Mouse (Mus musculus): ENCODE data around the gene Hcar2. TPM values are rescaled to one million over a fixed set of nuclear protein-coding genes. Genes with fewer than 3 reads are reported as not detected.

Hcar2 gene
- polyA plus RNA-seq, 1 experiment from 2014 or later = not detected

DNA sequence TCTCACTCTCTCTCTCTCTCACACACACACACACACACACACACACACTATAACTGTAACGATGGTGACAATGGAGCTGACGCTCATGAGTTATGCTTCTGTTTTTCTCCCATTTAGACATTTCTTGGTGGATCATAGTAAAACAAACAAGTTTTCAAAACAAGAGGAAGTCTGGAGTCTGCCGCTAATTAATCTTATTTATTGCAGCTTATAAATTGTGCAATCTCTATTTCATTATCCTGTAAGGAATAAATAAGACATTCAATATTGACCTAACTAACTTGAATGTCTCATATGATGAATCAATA is 44.1 kb downstream of the Hcar2 start:
- no peak overlapping the region for H3K4me3 ChIP-seq (ENCODE audit: low read depth, low read length)
- no peak overlapping the region for H3K4me2 ChIP-seq (ENCODE audit: low read length)
- no peaks in the 10 kb centered on the region for H3K4me1 ChIP-seq (ENCODE audit: control insufficient read depth, insufficient read depth, low read length)
- WGBS = 94% methylated on average over 3 of the region's 3 CpGs
- no peak overlapping the region for H3K9ac ChIP-seq (ENCODE audit: low read length)
- H3K27ac ChIP-seq (ENCODE audit: low read depth, low read length) = no peak overlapping the region
- DNase-seq (ENCODE audit: low spot score) = no peak
- no peak for ATAC-seq
- H3K36me3 ChIP-seq (ENCODE audit: control insufficient read depth, insufficient read depth, low read length) = peaks cover 31% of the 10 kb centered on the region
- no peaks in the 10 kb centered on the region for H3K9me3 ChIP-seq (replicated peaks; ENCODE audit: control insufficient read depth, low read length)
- no peaks in the 10 kb centered on the region for H3K27me3 ChIP-seq (replicated peaks; ENCODE audit: control insufficient read depth, insufficient read depth, low read length)

DNA sequence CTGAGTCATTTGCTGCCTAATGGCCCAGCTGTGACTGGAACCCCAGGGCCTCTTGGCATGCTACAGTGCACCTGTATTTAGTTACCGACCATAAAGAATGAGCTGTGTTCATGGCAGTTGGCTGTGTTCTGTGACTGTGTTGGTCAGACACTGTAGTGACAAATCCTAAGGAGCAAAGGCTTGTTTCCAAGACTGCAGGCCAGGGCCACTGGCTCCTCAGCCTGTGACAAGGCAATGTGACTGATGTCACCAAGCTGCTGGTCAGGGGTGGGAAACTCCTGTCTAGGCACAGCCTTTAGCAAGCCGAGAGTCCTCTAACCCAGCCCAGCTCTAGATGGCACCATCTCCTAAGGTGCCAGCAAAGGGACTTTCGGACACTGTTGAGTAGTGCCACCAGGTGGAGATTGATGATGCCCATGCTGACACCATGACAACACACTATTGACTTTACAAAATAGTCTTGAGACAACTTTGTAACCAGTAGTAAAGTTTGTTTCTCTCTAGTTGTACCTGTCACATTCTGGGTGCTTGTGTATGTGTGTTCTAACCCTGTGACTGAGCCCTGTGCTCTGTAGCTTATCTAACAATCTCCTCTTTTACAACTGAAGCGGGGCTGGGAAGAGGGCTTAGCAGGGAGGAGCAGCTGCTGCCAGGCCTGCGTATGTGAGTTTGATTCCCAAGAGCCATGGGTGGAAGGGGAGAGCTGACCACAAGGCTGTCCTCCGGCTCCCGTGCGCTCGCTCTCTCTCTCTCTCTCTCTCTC is 44.6 kb downstream of the Hcar2 start:
- WGBS = 93% methylated on average over 9 of the region's 9 CpGs
- H3K36me3 ChIP-seq (ENCODE audit: control insufficient read depth, insufficient read depth, low read length) = peaks cover 36% of the 10 kb centered on the region

DNA sequence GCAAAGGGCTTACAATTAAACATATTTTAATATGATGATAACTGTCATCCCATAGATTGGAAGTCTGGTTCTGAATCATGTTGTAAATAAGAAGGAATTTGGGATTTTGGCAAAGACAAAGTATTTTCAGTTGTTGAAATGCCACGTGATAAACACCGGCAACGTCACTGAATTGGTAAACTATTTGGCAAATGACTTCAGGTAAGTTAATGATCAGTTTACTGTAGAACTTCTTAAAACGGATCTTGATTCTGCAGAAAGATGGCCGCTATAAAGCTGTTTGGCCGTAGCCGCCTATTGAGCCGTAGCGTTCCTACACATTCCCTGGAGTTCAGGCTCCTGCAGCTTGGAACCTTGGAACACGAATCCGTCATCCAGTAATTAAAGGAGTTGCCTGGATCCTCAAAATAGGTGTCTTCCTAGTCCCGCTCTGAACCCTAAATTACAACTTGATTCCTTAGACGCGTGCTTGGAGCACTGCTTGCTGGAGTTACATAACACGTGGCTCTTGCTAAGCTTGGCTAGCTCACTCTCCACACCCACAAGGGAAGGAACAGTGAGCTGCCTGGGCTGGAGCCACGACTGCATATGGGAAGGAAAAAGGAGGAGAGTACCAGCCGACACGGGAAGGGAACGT is 46.2 kb downstream of the Hcar2 start:
- peaks cover 46% of the 10 kb centered on the region for H3K36me3 ChIP-seq (ENCODE audit: control insufficient read depth, insufficient read depth, low read length)
- H3K4me3 ChIP-seq (ENCODE audit: low read depth, low read length) = no peak overlapping the region
- ATAC-seq (no peak), DNase-seq (ENCODE audit: low spot score) (no peak)
- no peak overlapping the region for H3K4me2 ChIP-seq (ENCODE audit: low read length)
- no peaks in the 10 kb centered on the region for H3K27me3 ChIP-seq (replicated peaks; ENCODE audit: control insufficient read depth, insufficient read depth, low read length)
- no peak overlapping the region for H3K27ac ChIP-seq (ENCODE audit: low read depth, low read length)
- no peaks in the 10 kb centered on the region for H3K4me1 ChIP-seq (ENCODE audit: control insufficient read depth, insufficient read depth, low read length)
- 94% methylated on average over 19 of the region's 19 CpGs for whole genome bisulfite sequencing
- H3K9ac ChIP-seq (ENCODE audit: low read length) = no peak overlapping the region
- H3K9me3 ChIP-seq (replicated peaks; ENCODE audit: control insufficient read depth, low read length) = no peaks in the 10 kb centered on the region

More for the DNA sequence above, 44.6 kb downstream of the Hcar2 start:
- H3K27me3 ChIP-seq (replicated peaks; ENCODE audit: control insufficient read depth, insufficient read depth, low read length) = no peaks in the 10 kb centered on the region
- H3K4me2 ChIP-seq (ENCODE audit: low read length) = no peak overlapping the region
- H3K4me3 ChIP-seq (ENCODE audit: low read depth, low read length) = no peak overlapping the region
- no peak overlapping the region for H3K27ac ChIP-seq (ENCODE audit: low read depth, low read length)
- no peaks in the 10 kb centered on the region for H3K4me1 ChIP-seq (ENCODE audit: control insufficient read depth, insufficient read depth, low read length)
- ATAC-seq = no peak
- no peak for DNase-seq (ENCODE audit: low spot score)
- no peak overlapping the region for H3K9ac ChIP-seq (ENCODE audit: low read length)
- H3K9me3 ChIP-seq (replicated peaks; ENCODE audit: control insufficient read depth, low read length) = no peaks in the 10 kb centered on the region

DNA sequence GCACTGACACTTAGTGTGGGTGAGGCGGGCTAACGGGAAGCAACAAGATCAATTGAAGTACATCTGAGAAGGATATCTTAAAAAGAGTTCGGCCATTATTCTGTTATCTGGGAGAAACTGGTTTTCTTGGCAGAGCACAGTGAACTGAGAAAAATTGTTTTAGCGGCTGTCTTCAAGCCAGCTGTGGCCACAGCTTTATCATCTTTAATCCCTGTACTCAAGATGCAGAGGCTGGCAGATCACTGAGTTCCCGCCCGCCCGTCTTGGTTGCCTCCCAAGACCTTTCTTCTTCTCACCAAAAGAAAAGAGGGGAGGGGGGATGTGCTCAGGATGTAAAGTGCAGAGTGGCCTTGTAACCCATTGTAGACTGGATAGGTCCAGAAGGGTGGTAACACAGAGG is 48.4 kb downstream of the Hcar2 start:
- H3K36me3 ChIP-seq (ENCODE audit: control insufficient read depth, insufficient read depth, low read length) = peaks cover 54% of the 10 kb centered on the region
- no peak overlapping the region for H3K4me2 ChIP-seq (ENCODE audit: low read length)
- DNase-seq (ENCODE audit: low spot score) (no peak), ATAC-seq (no peak)
- H3K9me3 ChIP-seq (replicated peaks; ENCODE audit: control insufficient read depth, low read length) = no peaks in the 10 kb centered on the region
- H3K27ac ChIP-seq (ENCODE audit: low read depth, low read length) = no peak overlapping the region
- no peaks in the 10 kb centered on the region for H3K4me1 ChIP-seq (ENCODE audit: control insufficient read depth, insufficient read depth, low read length)
- no peaks in the 10 kb centered on the region for H3K27me3 ChIP-seq (replicated peaks; ENCODE audit: control insufficient read depth, insufficient read depth, low read length)
- WGBS = 85% methylated on average over 7 of the region's 7 CpGs
- H3K9ac ChIP-seq (ENCODE audit: low read length) = no peak overlapping the region
- no peak overlapping the region for H3K4me3 ChIP-seq (ENCODE audit: low read depth, low read length)

Other genes with a start within 250 kb of the Hcar2 start
- gene Clip1, start 180.9 kb downstream of the Hcar2 start, polyA plus RNA-seq (2014; fragmentation: Nextera tagmentation; extraction: Ambion mirVana) = 45.9 and 55.6 TPM in 2 replicates
- gene Zcchc8, start 144.4 kb downstream of the Hcar2 start, polyA plus RNA-seq (2014; fragmentation: Nextera tagmentation; extraction: Ambion mirVana) = 70.3 and 79.8 TPM in 2 replicates
- 126 and 143 TPM in 2 replicates for gene Rsrc2, start 116.1 kb downstream of the Hcar2 start, polyA plus RNA-seq (2014; fragmentation: Nextera tagmentation; extraction: Ambion mirVana)
- gene Kntc1, start 115.8 kb downstream of the Hcar2 start, polyA plus RNA-seq (2014; fragmentation: Nextera tagmentation; extraction: Ambion mirVana) = 11.4 and 12.9 TPM in 2 replicates
- gene Hcar1, start 14.5 kb upstream of the Hcar2 start, polyA plus RNA-seq (2014; fragmentation: Nextera tagmentation; extraction: Ambion mirVana) = 0.17 and 0.27 TPM in 2 replicates
- gene Denr, start 41.7 kb upstream of the Hcar2 start, polyA plus RNA-seq (2014; fragmentation: Nextera tagmentation; extraction: Ambion mirVana) = 95.3 and 127 TPM in 2 replicates
- 0.70 and 0.88 TPM in 2 replicates for gene Gm43518, start 61.9 kb upstream of the Hcar2 start, polyA plus RNA-seq (2014; fragmentation: Nextera tagmentation; extraction: Ambion mirVana)
- gene Ccdc62, start 65.2 kb upstream of the Hcar2 start, polyA plus RNA-seq (2014; fragmentation: Nextera tagmentation; extraction: Ambion mirVana) = 4.3 and 5.3 TPM in 2 replicates
- gene Hip1r, start 108.1 kb upstream of the Hcar2 start, polyA plus RNA-seq (2014; fragmentation: Nextera tagmentation; extraction: Ambion mirVana) = 12.4 and 27.1 TPM in 2 replicates
- gene Vps37b, start 166.8 kb upstream of the Hcar2 start, polyA plus RNA-seq (2014; fragmentation: Nextera tagmentation; extraction: Ambion mirVana) = 70.5 and 86.6 TPM in 2 replicates
- gene Abcb9, start 230.3 kb upstream of the Hcar2 start, polyA plus RNA-seq (2014; fragmentation: Nextera tagmentation; extraction: Ambion mirVana) = 6.8 and 7.9 TPM in 2 replicates
- gene Ogfod2, start 246.8 kb upstream of the Hcar2 start, polyA plus RNA-seq (2014; fragmentation: Nextera tagmentation; extraction: Ambion mirVana) = 19.8 and 21.0 TPM in 2 replicates